8 mouse cellular contexts compared by ENCODE assay signal in the genomic region with DNA sequence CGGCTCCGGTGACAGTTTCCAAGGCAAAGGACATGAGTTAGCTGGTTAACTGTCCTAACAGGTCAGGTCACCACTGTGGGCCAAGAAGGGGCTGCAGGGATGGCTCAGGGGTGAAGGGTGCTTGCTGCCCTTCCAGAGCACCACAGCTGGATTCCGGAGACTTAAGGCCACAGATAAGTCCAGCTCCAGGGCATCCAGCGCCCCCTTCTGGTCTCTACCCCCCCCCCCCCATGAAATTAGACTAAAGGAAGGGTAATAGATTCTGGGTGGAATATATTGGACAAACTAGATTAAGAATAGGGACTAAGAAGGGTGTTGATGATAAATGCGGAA. TPM values are rescaled to one million over a fixed set of nuclear protein-coding genes. Genes with fewer than 3 reads are reported as not detected.
A peak's percentile ranks its signal among the peaks of the same experiment; 100 is the strongest.
DNase-seq lines count a peak whose midpoint lies in the region; ATAC-seq and TF ChIP-seq lines count a peak whose summit lies in the region.

No protein-coding gene starts in this region.

- TF ChIP-seq CTCF in gastrocnemius, adult 2 months (IDR thresholded peaks at IDR 0.05): peak; percentile 29
- peak; percentile 44; the same call in 1 of the 2 replicates for TF ChIP-seq CTCF in thymus, adult 2 months (IDR thresholded peaks at IDR 0.05; ENCODE audit: borderline replicate concordance, control insufficient read depth, extremely low read depth, insufficient read depth, low read length, poor library complexity)

- H3K4me2 ChIP-seq in liver, embryonic 13.5 days: peak overlapping the region; percentile 92

- intact Hi-C loops in gastrocnemius, adult 2 months (cut with DNase I): no loop called here

- no peaks in the 10 kb centered on the region for H3K36me3 ChIP-seq in thymus, adult 2 months (ENCODE audit: control insufficient read depth, insufficient read depth, low read length)
- H3K36me3 ChIP-seq in liver, embryonic 13.5 days: no peaks in the 10 kb centered on the region

- 36% methylated on average over 5 of the region's 5 CpGs for WGBS in thymus, adult 2 months
- WGBS in liver, embryonic 13.5 days (ENCODE audit: insufficient replicate concordance): 29% methylated on average over 5 of the region's 5 CpGs

- peak; percentile 47 for ATAC-seq in liver, embryonic 13.5 days (ENCODE audit: low read depth)

- no peak for DNase-seq in gastrocnemius, adult 2 months
- no peak for DNase-seq in gastrocnemius, postnatal 25 days
- no peak for DNase-seq in thymus, adult 2 months
- no peak for DNase-seq in thymus, postnatal 14 days
- no peak for DNase-seq in liver, embryonic 13.5 days
- DNase-seq in ovary, adult 18-20 months (ENCODE audit: low spot score): no peak
- no peak for DNase-seq in adrenal gland, postnatal 4 days (ENCODE audit: low spot score in 2 of 2)
- no peak for DNase-seq in ovary, postnatal 36 days (ENCODE audit: low spot score)

- no peaks in the 10 kb centered on the region for H3K27me3 ChIP-seq in thymus, adult 2 months (ENCODE audit: control insufficient read depth, insufficient read depth, low read length)
- H3K27me3 ChIP-seq in liver, embryonic 13.5 days: no peaks in the 10 kb centered on the region

- no peaks in the 10 kb centered on the region for H3K9me3 ChIP-seq in liver, embryonic 13.5 days (replicated peaks)

- H3K4me3 ChIP-seq in gastrocnemius, adult 2 months: peak overlapping the region; percentile 90
- peak overlapping the region; percentile 55 for H3K4me3 ChIP-seq in thymus, adult 2 months (ENCODE audit: control insufficient read depth, insufficient read depth, low read length)
- H3K4me3 ChIP-seq in liver, embryonic 13.5 days (replicated peaks): peak overlapping the region; percentile 85

- peak overlapping the region; percentile 83 for H3K27ac ChIP-seq in gastrocnemius, adult 2 months
- no peak overlapping the region for H3K27ac ChIP-seq in thymus, adult 2 months (ENCODE audit: control insufficient read depth, insufficient read depth, low read length)
- H3K27ac ChIP-seq in liver, embryonic 13.5 days: no peak overlapping the region

- no peak; the same call in 1 of the 2 replicates for TF ChIP-seq POLR2A in thymus, adult 2 months (IDR thresholded peaks at IDR 0.05; ENCODE audit: control insufficient read depth, extremely low read depth, insufficient read depth, low read length, poor library complexity)

- H3K9ac ChIP-seq in liver, embryonic 13.5 days: no peak overlapping the region

- H3K4me1 ChIP-seq in thymus, adult 2 months (replicated peaks; ENCODE audit: control insufficient read depth, insufficient read depth, low read length): peaks cover 6% of the 10 kb centered on the region
- H3K4me1 ChIP-seq in liver, embryonic 13.5 days (replicated peaks): peaks cover 31% of the 10 kb centered on the region

RNA-seq across cellular contexts. Expression of a gene that starts 0.3 kb away (rescaled TPM):
- total RNA-seq in gastrocnemius, adult 2 months (2021): 10 to 100 TPM; 29.1 to 45.9 TPM
- total RNA-seq in gastrocnemius, postnatal 25 days (2021): 10 to 100 TPM; 32.6 to 32.7 TPM
- polyA plus RNA-seq in thymus, adult 2 months (2012; rRNA removed): 16.6 and 20.5 TPM in 2 replicates
- 41.5 and 45.3 TPM in 2 replicates for polyA plus RNA-seq in liver, embryonic 13.5 days (2015; fragmentation: Nextera tagmentation; extraction: Ambion mirVana)
- 10 to 100 TPM; 76.3 to 78.2 TPM for total RNA-seq in adrenal gland, postnatal 4 days (2021)
